Mouse (Mus musculus) embryonic facial prominence, embryonic 15.5 days (tissue): ENCODE data around the gene Dffa. TPM values are rescaled to one million over a fixed set of nuclear protein-coding genes. Genes with fewer than 3 reads are reported as not detected.

Experiments used
- ATAC-seq: fragments of 200-750 bp; cut with Nextera tagmentation; 2 replicates; pipeline ENCODE4 v1.8.0; 2017; ENCODE audit warnings: low read depth, moderate TSS enrichment; ENCODE audit not compliant: insufficient number of reproducible peaks, low FRiP score, low TSS enrichment
- H3K27ac ChIP-seq: fragments of 300-500 bp; sonication (generic); replicated peaks from 2 replicates; pipeline ENCODE4 v1.5.1; 2015; ENCODE audit warnings: mild to moderate bottlenecking, inconsistent platforms
- H3K27me3 ChIP-seq: fragments of 300-500 bp; sonication (generic); 2 replicates; pipeline ENCODE4 v1.6.1; 2015; ENCODE audit warnings: inconsistent platforms
- H3K36me3 ChIP-seq: fragments of 300-500 bp; sonication (generic); 2 replicates; pipeline ENCODE4 v1.6.1; 2015; ENCODE audit warnings: mild to moderate bottlenecking, inconsistent platforms
- H3K4me1 ChIP-seq: fragments of 300-500 bp; sonication (generic); 2 replicates; pipeline ENCODE4 v1.6.1; 2015; ENCODE audit warnings: inconsistent platforms
- H3K4me2 ChIP-seq: fragments of 300-500 bp; sonication (generic); replicated peaks from 2 replicates; pipeline ENCODE4 v1.6.1; 2015; ENCODE audit warnings: mild to moderate bottlenecking, inconsistent platforms
- H3K4me3 ChIP-seq: fragments of 300-500 bp; sonication (generic); replicated peaks from 2 replicates; pipeline ENCODE4 v1.5.1; 2015; ENCODE audit warnings: mild to moderate bottlenecking, inconsistent platforms
- H3K9ac ChIP-seq: fragments of 300-500 bp; sonication (generic); 2 replicates; pipeline ENCODE4 v1.6.1; 2015; ENCODE audit warnings: inconsistent platforms
- H3K9me3 ChIP-seq: fragments of 300-500 bp; sonication (generic); replicated peaks from 2 replicates; pipeline ENCODE4 v1.6.1; 2016; ENCODE audit warnings: inconsistent platforms
- WGBS: fragments of 180-500 bp; shearing (Covaris S2); methylation state at CpG from one replicate; pipeline ENCODE4 v1.1.7; 2015; 5-methylcytosine and 5-hydroxymethylcytosine counted together
- polyA plus RNA-seq: library from polyadenylated mRNA; unstranded; fragments of >200 nt; fragmentation: Nextera tagmentation; extraction: Ambion mirVana; gene quantifications from 2 replicates; pipeline ENCODE4 v1.2.1, GENCODE M21; 2015

Gene Dffa
- polyA plus RNA-seq, 1 experiment from 2014 or later, result 35.0 TPM

DNA sequence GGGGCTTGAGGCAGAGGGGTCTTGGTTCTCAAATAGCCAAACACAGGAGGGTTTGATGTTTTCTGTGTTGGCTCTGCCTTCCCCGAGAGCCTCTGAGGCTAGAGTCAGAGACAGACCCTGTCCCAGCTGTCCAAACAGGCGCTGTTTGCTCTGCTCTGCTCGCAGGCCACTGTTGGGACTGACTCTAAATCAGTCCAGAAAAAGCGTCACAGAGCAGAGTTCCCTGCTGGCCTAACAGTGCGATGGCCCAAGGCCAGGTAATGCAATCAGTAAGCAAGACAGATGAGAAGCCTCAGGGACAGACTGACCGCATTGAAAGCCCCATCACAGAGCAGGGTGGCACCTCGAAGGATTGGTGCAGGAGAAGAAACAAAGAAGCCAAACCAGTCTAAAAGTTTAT lies 45.7 kb downstream of the Dffa start:
- Histone ChIP-seq H3K9me3 (no peaks in the 10 kb centered on the region), H3K36me3 (peaks cover 51% of the 10 kb centered on the region), H3K27me3 (no peaks in the 10 kb centered on the region), H3K27ac (no peak overlapping the region), H3K9ac (no peak overlapping the region), H3K4me3 (no peak overlapping the region), H3K4me1 (peaks cover 6% of the 10 kb centered on the region), H3K4me2 (no peak overlapping the region)
- WGBS, result 70% methylated on average over 7 of the region's 7 CpGs
- no peak for ATAC-seq

DNA sequence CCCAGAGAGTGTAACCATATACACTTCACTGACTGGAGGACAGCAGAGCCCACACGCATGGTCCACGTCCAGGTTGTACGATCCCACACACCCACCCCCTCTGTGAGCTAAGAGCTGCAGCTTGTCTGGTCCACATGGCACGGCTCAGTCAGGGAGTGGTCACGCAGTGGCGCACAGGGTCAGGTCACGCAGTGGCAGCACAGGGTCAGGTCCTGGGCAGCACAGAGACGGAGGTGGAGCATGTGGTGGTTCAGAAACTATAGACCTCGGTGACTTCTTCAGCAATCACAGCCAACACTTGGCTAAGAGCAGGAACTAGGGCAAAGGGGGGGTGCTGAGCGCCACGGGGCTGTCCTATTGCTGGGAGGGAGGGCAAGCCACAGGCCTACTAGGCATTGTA lies 46.3 kb downstream of the Dffa start:
- Histone ChIP-seq H3K9ac (no peak overlapping the region), H3K4me3 (no peak overlapping the region), H3K36me3 (peaks cover 58% of the 10 kb centered on the region), H3K9me3 (no peaks in the 10 kb centered on the region), H3K4me1 (peaks cover 6% of the 10 kb centered on the region; the same call in 1 of the 2 replicates), H3K4me2 (no peak overlapping the region), H3K27me3 (no peaks in the 10 kb centered on the region), H3K27ac (no peak overlapping the region)
- no peak for ATAC-seq
- WGBS, result 82% methylated on average over 11 of the region's 11 CpGs

DNA sequence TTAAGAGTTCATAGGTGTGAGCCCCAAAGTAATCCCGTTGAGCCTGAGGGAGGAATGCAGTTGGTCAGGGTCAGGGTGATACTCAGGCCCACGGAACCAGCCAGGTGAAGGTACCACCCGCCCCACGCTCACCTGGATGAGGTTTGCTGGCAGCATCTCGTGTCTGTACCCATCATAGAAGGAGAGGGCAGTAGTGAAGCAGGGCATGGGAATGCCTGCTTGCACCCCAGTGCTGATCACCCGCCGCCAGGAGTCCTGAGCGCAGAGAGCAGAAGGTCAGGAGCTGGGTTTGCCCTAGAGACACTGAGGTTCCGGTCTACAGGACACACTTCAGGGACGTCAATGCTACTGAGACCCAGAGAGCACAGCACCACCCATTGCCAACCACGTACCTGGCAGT lies 46.8 kb downstream of the Dffa start:
- H3K9ac ChIP-seq, result no peak overlapping the region

DNA sequence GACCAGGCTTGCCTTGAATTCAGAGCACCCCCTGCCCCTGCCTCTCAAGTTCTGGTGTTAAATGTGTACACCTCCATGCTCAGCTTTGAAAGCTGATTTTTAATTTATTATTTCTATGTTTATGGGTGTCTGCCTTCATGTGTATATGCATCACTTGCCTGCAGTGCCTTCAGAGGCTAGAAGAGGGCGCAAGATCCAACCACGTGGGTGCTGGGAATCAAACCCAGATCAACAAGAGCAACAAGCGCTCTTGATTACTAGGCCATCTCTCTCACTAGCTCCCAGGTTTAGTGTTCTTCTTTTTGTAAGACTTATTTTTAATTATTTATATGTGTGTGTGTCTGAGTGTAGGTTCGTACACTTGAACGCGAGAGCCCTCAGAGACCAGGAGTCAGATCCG lies 50.9 kb downstream of the Dffa start:
- H3K9ac ChIP-seq, result no peak overlapping the region
- no peaks in the 10 kb centered on the region for H3K9me3 ChIP-seq
- peaks cover 100% of the 10 kb centered on the region for H3K36me3 ChIP-seq
- 94% methylated on average over 7 of the region's 7 CpGs for WGBS
- no peak overlapping the region for H3K4me2 ChIP-seq
- H3K4me3 ChIP-seq, result no peak overlapping the region
- no peak for ATAC-seq
- no peak overlapping the region for H3K27ac ChIP-seq
- H3K27me3 ChIP-seq, result no peaks in the 10 kb centered on the region
- H3K4me1 ChIP-seq, result no peaks in the 10 kb centered on the region

More for the DNA sequence above, 46.8 kb downstream of the Dffa start:
- H3K4me3 ChIP-seq, result no peak overlapping the region
- H3K27ac ChIP-seq, result no peak overlapping the region
- H3K36me3 ChIP-seq, result peaks cover 62% of the 10 kb centered on the region
- no peak overlapping the region for H3K4me2 ChIP-seq
- ATAC-seq, result no peak
- H3K27me3 ChIP-seq, result no peaks in the 10 kb centered on the region
- no peaks in the 10 kb centered on the region for H3K9me3 ChIP-seq
- WGBS, result 91% methylated on average over 11 of the region's 11 CpGs
- peaks cover 6% of the 10 kb centered on the region; the same call in 1 of the 2 replicates for H3K4me1 ChIP-seq

DNA sequence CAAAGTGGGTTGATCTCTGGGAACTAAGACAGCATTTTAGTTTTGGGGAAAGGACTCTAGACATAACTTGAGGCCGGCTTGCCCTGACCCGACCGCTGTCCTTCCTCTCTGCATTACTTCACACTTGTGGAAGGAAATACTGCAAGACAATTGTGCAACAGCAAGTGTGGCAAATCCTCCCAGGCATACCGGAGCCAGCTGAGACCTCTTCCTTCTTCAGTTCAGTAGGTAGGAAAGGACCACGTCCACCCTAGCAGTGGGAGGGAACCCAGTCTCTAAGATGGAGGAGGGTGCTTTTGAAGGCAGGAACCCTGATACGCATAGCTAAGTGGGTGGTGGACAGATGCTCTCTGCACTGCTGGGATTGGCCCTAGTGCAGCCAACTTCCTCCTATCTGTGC lies 51.8 kb downstream of the Dffa start:
- no peak overlapping the region for H3K4me3 ChIP-seq
- no peak overlapping the region for H3K27ac ChIP-seq
- ATAC-seq, result no peak
- peaks cover 100% of the 10 kb centered on the region for H3K36me3 ChIP-seq
- no peaks in the 10 kb centered on the region for H3K4me1 ChIP-seq
- 91% methylated on average over 6 of the region's 6 CpGs for WGBS
- no peaks in the 10 kb centered on the region for H3K9me3 ChIP-seq
- no peaks in the 10 kb centered on the region for H3K27me3 ChIP-seq
- no peak overlapping the region for H3K4me2 ChIP-seq
- H3K9ac ChIP-seq, result no peak overlapping the region

DNA sequence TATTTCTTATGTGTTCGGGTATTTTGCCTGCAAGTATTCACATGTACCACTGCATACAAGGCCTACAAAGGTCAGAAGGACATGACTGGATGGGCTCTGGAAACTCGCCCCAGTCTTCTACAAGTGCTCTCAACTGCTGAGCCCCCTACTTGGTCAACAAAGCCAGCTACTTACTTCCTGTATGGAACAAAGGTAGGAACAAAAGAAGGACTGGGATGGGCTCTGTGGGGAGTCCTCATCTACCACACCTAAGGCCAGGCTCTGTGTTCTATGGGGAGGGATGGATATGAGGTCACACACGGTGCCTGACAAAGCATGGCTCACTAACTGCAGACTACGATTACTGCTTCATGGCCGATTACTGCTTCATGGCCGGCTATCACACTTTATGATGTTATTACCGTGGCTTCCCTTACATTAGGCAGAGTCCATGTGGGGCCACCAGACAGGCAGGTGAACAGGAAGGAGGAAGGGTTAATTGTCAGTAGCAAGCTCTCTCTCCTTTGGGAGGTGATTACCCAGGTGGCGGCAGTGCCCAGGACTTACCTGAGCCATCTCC lies 53.5 kb downstream of the Dffa start:
- H3K27me3 ChIP-seq, result no peaks in the 10 kb centered on the region
- H3K9ac ChIP-seq, result no peak overlapping the region
- H3K27ac ChIP-seq, result no peak overlapping the region
- no peak overlapping the region for H3K4me3 ChIP-seq
- no peak for ATAC-seq
- peaks cover 99% of the 10 kb centered on the region for H3K36me3 ChIP-seq
- no peak overlapping the region for H3K4me2 ChIP-seq
- no peaks in the 10 kb centered on the region for H3K4me1 ChIP-seq
- WGBS, result 89% methylated on average over 8 of the region's 8 CpGs
- no peaks in the 10 kb centered on the region for H3K9me3 ChIP-seq

DNA sequence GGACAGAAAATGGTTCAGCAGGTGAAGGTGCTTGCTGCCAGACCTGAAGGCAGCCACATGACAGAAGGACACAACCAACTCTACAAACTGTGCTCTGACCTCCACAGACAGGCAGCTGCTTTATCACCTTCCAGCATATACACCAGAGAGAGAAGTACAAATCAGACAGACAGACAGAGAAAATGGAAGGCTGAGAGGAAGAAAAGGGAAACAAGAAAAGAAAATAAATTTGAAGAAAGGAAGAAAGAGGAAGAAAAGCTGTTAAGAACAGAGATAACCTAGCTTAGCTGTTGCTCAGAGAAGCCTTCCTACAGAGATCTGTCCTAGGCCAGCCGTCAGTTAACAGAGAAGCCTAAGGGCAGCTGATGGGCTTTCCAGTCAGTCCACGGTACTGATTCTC lies 55.3 kb downstream of the Dffa start:
- Histone ChIP-seq H3K36me3 (peaks cover 92% of the 10 kb centered on the region), H3K4me1 (no peaks in the 10 kb centered on the region), H3K27me3 (no peaks in the 10 kb centered on the region), H3K4me3 (no peak overlapping the region), H3K9me3 (no peaks in the 10 kb centered on the region), H3K4me2 (no peak overlapping the region), H3K9ac (no peak overlapping the region), H3K27ac (no peak overlapping the region)
- WGBS, result 79% methylated on average over 2 of the region's 2 CpGs
- no peak for ATAC-seq

DNA sequence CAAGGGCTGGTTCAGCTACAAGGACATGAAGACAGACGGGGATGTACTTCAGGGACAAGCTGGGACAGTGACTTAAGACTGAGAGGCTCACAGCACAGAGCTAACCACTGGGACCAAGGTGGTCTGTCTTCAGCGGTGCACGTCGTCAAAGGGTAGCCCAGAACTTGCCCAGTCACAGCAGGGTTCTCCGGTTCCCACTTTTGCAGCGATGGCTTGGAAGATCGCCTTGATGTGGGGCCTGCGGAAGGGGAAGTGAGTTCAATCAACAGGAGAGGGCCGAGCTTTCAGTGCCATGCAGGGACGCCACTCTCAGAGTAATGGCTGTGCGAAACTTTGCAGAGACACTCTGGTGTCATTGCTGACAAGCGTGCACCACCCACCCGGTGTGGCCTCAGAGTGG lies 55.9 kb downstream of the Dffa start:
- peaks cover 2% of the 10 kb centered on the region for H3K4me1 ChIP-seq
- no peak overlapping the region for H3K27ac ChIP-seq
- peaks cover 89% of the 10 kb centered on the region for H3K36me3 ChIP-seq
- H3K27me3 ChIP-seq, result no peaks in the 10 kb centered on the region
- H3K4me3 ChIP-seq, result no peak overlapping the region
- ATAC-seq, result no peak
- H3K9me3 ChIP-seq, result no peaks in the 10 kb centered on the region
- no peak overlapping the region for H3K9ac ChIP-seq
- 88% methylated on average over 13 of the region's 13 CpGs for WGBS
- H3K4me2 ChIP-seq, result no peak overlapping the region

DNA sequence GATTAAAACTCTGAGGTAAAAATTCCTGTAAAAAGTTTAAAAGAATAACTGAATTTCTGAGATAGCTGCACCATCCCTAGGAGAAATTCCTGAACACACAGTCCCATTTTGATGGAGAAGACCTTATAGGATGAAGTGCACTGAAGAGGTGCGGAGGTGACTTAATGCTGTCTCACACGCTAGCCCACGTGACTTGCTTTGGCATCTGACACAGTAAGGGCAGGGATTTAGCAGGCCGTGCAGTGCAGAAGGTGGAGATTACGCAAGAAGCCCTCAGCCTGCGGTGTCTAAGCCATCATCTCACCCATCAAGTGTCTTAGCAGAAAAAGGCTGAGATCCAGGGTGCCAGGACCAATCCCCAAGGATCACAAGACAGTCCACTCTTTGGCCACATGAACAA lies 57.2 kb downstream of the Dffa start:
- H3K4me1 ChIP-seq, result peaks cover 11% of the 10 kb centered on the region
- H3K27me3 ChIP-seq, result no peaks in the 10 kb centered on the region
- no peaks in the 10 kb centered on the region for H3K9me3 ChIP-seq
- H3K9ac ChIP-seq, result no peak overlapping the region
- WGBS, result 88% methylated on average over 6 of the region's 6 CpGs
- ATAC-seq, result no peak
- no peak overlapping the region for H3K4me2 ChIP-seq
- no peak overlapping the region for H3K4me3 ChIP-seq
- H3K36me3 ChIP-seq, result peaks cover 78% of the 10 kb centered on the region
- no peak overlapping the region for H3K27ac ChIP-seq

DNA sequence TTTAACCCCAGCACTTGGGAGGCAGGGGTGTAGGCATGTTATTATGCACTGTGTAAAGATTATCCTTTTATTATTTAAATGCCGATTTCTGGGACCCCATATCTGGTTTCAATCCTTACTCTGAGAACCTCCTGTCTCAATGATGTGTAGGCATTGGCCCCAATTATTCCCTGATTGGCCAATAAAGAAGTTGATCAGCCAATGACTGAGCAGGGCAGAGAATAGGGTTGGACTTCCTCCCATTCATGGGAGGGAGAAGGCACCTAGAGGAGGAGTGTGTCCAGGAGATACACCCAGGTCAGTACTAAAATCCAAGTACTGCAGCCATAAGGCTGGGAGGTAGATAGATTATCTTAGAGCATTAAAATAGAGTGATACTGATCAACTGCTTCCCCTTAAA lies 59.2 kb downstream of the Dffa start:
- WGBS, result 31% methylated on average over 1 of the region's 1 CpGs
- H3K9me3 ChIP-seq, result no peaks in the 10 kb centered on the region
- H3K4me1 ChIP-seq, result peaks cover 11% of the 10 kb centered on the region
- H3K27ac ChIP-seq, result no peak overlapping the region
- ATAC-seq, result no peak
- no peak overlapping the region for H3K4me2 ChIP-seq
- H3K4me3 ChIP-seq, result no peak overlapping the region
- H3K9ac ChIP-seq, result no peak overlapping the region
- peaks cover 58% of the 10 kb centered on the region for H3K36me3 ChIP-seq
- no peaks in the 10 kb centered on the region for H3K27me3 ChIP-seq

DNA sequence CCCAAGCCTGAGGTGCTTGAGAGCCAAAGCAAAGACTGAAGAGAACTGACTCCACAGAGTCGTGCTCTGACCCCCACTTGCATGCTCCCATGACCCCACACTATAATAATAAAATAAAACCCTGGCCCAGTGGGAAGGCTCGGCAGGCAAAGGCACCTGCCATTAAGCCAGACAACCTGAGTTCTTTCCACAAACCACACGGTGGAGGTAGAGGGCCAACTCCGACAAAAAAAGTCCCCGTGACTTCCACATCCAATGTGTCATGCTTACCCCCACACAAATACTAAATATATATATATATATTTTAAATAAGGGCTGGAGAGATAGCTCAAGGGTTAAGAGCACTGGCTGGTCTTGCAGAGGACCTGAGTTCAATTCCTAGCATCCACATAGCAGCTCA lies 60.2 kb downstream of the Dffa start:
- peaks cover 11% of the 10 kb centered on the region for H3K4me1 ChIP-seq
- no peak overlapping the region for H3K27ac ChIP-seq
- H3K9ac ChIP-seq, result no peak overlapping the region
- H3K36me3 ChIP-seq, result peaks cover 48% of the 10 kb centered on the region
- H3K27me3 ChIP-seq, result no peaks in the 10 kb centered on the region
- no peak for ATAC-seq
- WGBS, result 48% methylated on average over 5 of the region's 5 CpGs
- no peaks in the 10 kb centered on the region for H3K9me3 ChIP-seq
- no peak overlapping the region for H3K4me3 ChIP-seq
- H3K4me2 ChIP-seq, result no peak overlapping the region

DNA sequence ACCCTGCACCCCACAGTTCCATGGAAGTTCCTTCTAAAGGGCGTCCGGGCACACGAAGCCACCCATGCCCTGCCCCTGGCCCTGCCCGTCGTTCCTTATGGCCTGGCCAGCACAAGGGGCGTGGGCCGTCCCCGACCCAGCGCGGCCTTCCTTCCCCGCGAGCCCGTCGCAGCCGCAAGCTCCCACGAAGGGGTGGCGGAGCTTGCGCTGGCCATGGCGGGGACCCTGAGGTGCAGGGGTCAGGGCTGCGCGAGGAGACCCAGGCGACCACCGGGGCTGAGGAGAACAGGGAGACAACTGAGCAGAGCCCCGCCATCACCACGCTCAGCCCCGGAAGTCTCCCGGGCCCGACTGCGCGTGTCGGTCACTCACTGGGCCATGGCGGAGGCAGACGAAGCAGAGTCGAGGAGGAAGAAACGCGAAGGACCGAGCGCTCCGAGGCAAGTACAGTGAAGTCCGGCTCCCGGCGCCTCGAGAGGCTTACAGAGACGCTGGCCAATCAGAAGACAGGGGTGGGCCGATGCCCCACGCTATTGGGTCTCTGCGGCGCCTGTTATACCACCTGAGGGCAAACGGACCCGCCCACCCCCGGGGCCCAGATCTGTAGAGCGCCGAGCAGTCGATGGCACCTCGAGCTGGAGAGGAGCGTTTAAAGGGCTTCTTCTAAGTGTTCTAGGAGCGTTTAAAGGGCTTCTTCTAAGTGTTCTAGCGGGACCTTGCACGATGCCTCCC lies 62.4 kb downstream of the Dffa start, which contains the start of gene Pgd:
Pgd (minus strand) TSS at position 557 of the 732 bp plus-strand sequence.
- peak within 1 kb of the TSS; percentile 70 for H3K4me3 ChIP-seq
- H3K27ac ChIP-seq, result peak within 1 kb of the TSS; percentile 88
- peak; percentile 99 for ATAC-seq
- under 1% methylated on average over 57 of the region's 59 CpGs for WGBS
- H3K4me2 ChIP-seq, result peak within 1 kb of the TSS; percentile 62
- H3K27me3 ChIP-seq, result no peaks in the 10 kb centered on the region
- H3K9ac ChIP-seq, result peak within 1 kb of the TSS; percentile 67
- peaks cover 11% of the 10 kb centered on the region for H3K4me1 ChIP-seq
- no peaks in the 10 kb centered on the region for H3K9me3 ChIP-seq
- peaks cover 26% of the 10 kb centered on the region; the same call in 1 of the 2 replicates for H3K36me3 ChIP-seq
